Comparison of ENCODE assay signal across 9 mouse cellular contexts in genomic region chr16:10890363-10890762, GRCm38 (mm10). TPM values are rescaled to one million over a fixed set of nuclear protein-coding genes. Genes with fewer than 3 reads are reported as not detected.
A peak's percentile ranks its signal among the peaks of the same experiment; 100 is the strongest.
DNase-seq lines count a peak whose midpoint lies in the region; ATAC-seq and TF ChIP-seq lines count a peak whose summit lies in the region.
"Had no signal": no experiment of that assay in that cellular context is flagged by ENCODE, and none has a peak within 500 bp of the region (broad histone marks: within the 10 kb centered on the region; RNA-seq: fewer than 3 reads in every experiment).

No protein-coding gene starts in this region.

- peak; percentile 37; the same call in 1 of the 2 replicates for ATAC-seq in heart, embryonic 16.5 days (replicated peaks; ENCODE audit: extremely low read depth, insufficient read depth, low FRiP score)

- TF ChIP-seq CTCF in spleen, adult 2 months (IDR thresholded peaks at IDR 0.05; ENCODE audit: extremely low read depth, insufficient read depth, insufficient read length, insufficient replicate concordance): peak; percentile 26; the same call in 1 of the 2 replicates
- TF ChIP-seq CTCF in embryonic fibroblast, embryonic 13.5 days (IDR thresholded peaks at IDR 0.05; ENCODE audit: borderline replicate concordance, insufficient read depth, low read length): peak; percentile 60; the same call in 1 of the 2 replicates

- H3K27me3 ChIP-seq in heart, embryonic 16.5 days (ENCODE audit: control insufficient read depth, insufficient read depth, low read length): no peaks in the 10 kb centered on the region
- H3K27me3 ChIP-seq in spleen, adult 2 months (ENCODE audit: control insufficient read depth, insufficient read depth, low read length): no peaks in the 10 kb centered on the region
- no peaks in the 10 kb centered on the region for H3K27me3 ChIP-seq in splenic B cell, adult 2 months (ENCODE audit: control insufficient read depth, insufficient read depth, low read length, poor library complexity, severe bottlenecking)

- H3K9me3 ChIP-seq in heart, embryonic 16.5 days (replicated peaks; ENCODE audit: control insufficient read depth, low read length): no peaks in the 10 kb centered on the region

- DNase-seq in heart, postnatal 10 days: no peak
- DNase-seq in spleen, adult 2 months (ENCODE audit: low read depth in 1 of 2, low spot score in 2 of 2): no peak
- DNase-seq in spleen, postnatal 14 days (ENCODE audit: low spot score in 2 of 2): no peak
- peak; percentile 58 for DNase-seq in splenic B cell, adult 2 months (ENCODE audit: low read depth, low spot score)
- DNase-seq in c-Kit-positive CD71-positive TER-119-positive erythroid progenitor cells, embryonic 14.5 days (ENCODE audit: low spot score): no peak
- no peak for DNase-seq in layer of hippocampus, postnatal 14 days (ENCODE audit: low spot score in 2 of 2)

- no peak overlapping the region for H3K4me3 ChIP-seq in heart, embryonic 16.5 days (ENCODE audit: low read length)
- H3K4me3 ChIP-seq in spleen, adult 2 months (ENCODE audit: extremely low read depth, insufficient read depth, insufficient read length): no peak overlapping the region
- no peak overlapping the region for H3K4me3 ChIP-seq in embryonic fibroblast, embryonic 13.5 days (ENCODE audit: insufficient read depth, low read length)
- H3K4me3 ChIP-seq: myocyte had no signal

- intact Hi-C loops in heart, postnatal 10 days (cut with DNase I): no loop called here

- 75% methylated on average over 3 of the region's 3 CpGs for WGBS in heart, embryonic 16.5 days
- 80% methylated on average over 3 of the region's 3 CpGs for WGBS in spleen, adult 2 months

- H3K4me2 ChIP-seq in heart, embryonic 16.5 days (ENCODE audit: low read depth, low read length): no peak overlapping the region

- TF ChIP-seq POLR2A in spleen, adult 2 months (IDR thresholded peaks at IDR 0.05; ENCODE audit: low read depth, low read length): no peak
- no peak for TF ChIP-seq POLR2A in embryonic fibroblast, embryonic 13.5 days (IDR thresholded peaks at IDR 0.05; ENCODE audit: low read depth, low read length)

- no peaks in the 10 kb centered on the region for H3K36me3 ChIP-seq in heart, embryonic 16.5 days (ENCODE audit: control insufficient read depth, insufficient read depth)
- no peaks in the 10 kb centered on the region for H3K36me3 ChIP-seq in spleen, adult 2 months (ENCODE audit: control insufficient read depth, insufficient read depth, low read length)
- no peaks in the 10 kb centered on the region for H3K36me3 ChIP-seq in splenic B cell, adult 2 months (ENCODE audit: control insufficient read depth, insufficient read depth, low read length, poor library complexity, severe bottlenecking)

- peaks cover 2% of the 10 kb centered on the region; the same call in 1 of the 2 replicates for H3K4me1 ChIP-seq in heart, embryonic 16.5 days (ENCODE audit: control insufficient read depth, insufficient read depth, low read length)
- H3K4me1 ChIP-seq in spleen, adult 2 months (ENCODE audit: control insufficient read depth, insufficient read depth, insufficient read length): no peaks in the 10 kb centered on the region
- no peaks in the 10 kb centered on the region; the same call in 1 of the 2 replicates for H3K4me1 ChIP-seq in embryonic fibroblast, embryonic 13.5 days (ENCODE audit: control insufficient read depth, insufficient read depth, low read length)

- no peak overlapping the region for H3K9ac ChIP-seq in heart, embryonic 16.5 days (ENCODE audit: low read length)

- no peak overlapping the region for H3K27ac ChIP-seq in heart, embryonic 16.5 days (ENCODE audit: low read length)
- H3K27ac ChIP-seq in spleen, adult 2 months (ENCODE audit: insufficient read depth, low read length): no peak overlapping the region
- H3K27ac ChIP-seq in embryonic fibroblast, embryonic 13.5 days (ENCODE audit: insufficient read depth, low read length): no peak overlapping the region

RNA-seq across cellular contexts. Expression of gene Rmi2, which starts 55.5 kb away (rescaled TPM):
- polyA plus RNA-seq in heart, embryonic 16.5 days (2015; fragmentation: Nextera tagmentation; extraction: Ambion mirVana): 2.8 and 3.0 TPM in 2 replicates
- total RNA-seq in heart, postnatal 10 days (2021): 1 to 10 TPM; 2.0 TPM
- 1.9 and 6.8 TPM in 2 replicates for polyA plus RNA-seq in spleen, adult 2 months (2012; rRNA removed)
- polyA plus RNA-seq in embryonic fibroblast, embryonic 13.5 days (2011; ENCODE audit: insufficient read length, low read depth, missing spikeins): 1.1 and 1.9 TPM in 2 replicates
- total RNA-seq in layer of hippocampus, postnatal 14 days (2021): under 1 TPM; 0.24 to 0.46 TPM
